Mouse (Mus musculus) E14TG2a.4 (cell line): Measurements from ENCODE around the gene Trak2.

Experiments
- H3K27me3 ChIP-seq: 2 replicates; pipeline ENCODE4 v1.6.1; 2014; ENCODE audit warnings: low read length, control low read depth; ENCODE audit not compliant: insufficient read depth
- H3K36me3 ChIP-seq: 2 replicates; pipeline ENCODE4 v1.6.1; 2014; ENCODE audit warnings: low read length, control low read depth; ENCODE audit not compliant: insufficient read depth
- H3K4me1 ChIP-seq: replicated peaks from 2 replicates; pipeline ENCODE4 v1.6.1; 2014; ENCODE audit warnings: low read depth, low read length, control low read depth
- H3K4me3 ChIP-seq: replicated peaks from 2 replicates; pipeline ENCODE4 v1.5.1; 2014; ENCODE audit warnings: mild to moderate bottlenecking, low read length
- H3K9me3 ChIP-seq: 2 replicates; pipeline ENCODE4 v1.6.1; 2014; ENCODE audit warnings: low read length, control low read depth
- CTCF ChIP-seq: conservative IDR thresholded peaks from 2 replicates; pipeline ENCODE4 v1.5.1; 2014; ENCODE audit warnings: low read length
- NANOG ChIP-seq: IDR thresholded peaks from 2 replicates; pipeline ENCODE4 v1.6.1; 2014; ENCODE audit warnings: borderline replicate concordance, low read length, mixed read lengths
- POU5F1 ChIP-seq: IDR thresholded peaks from 2 replicates; pipeline ENCODE4 v1.6.1; 2014; ENCODE audit warnings: low read length, borderline replicate concordance

The Trak2 gene

GRCm38 (mm10) chr1:58950899-58951648 is 22.2 kb downstream of the Trak2 start:
- no peaks in the 10 kb centered on the region for H3K27me3 ChIP-seq
- H3K4me1 ChIP-seq = peaks cover 52% of the 10 kb centered on the region
- H3K36me3 ChIP-seq = peaks cover 12% of the 10 kb centered on the region
- no peak overlapping the region for H3K4me3 ChIP-seq
- no peak for TF ChIP-seq CTCF
- TF ChIP-seq NANOG = no peak
- TF ChIP-seq POU5F1 = no peak
- no peaks in the 10 kb centered on the region for H3K9me3 ChIP-seq

DNA sequence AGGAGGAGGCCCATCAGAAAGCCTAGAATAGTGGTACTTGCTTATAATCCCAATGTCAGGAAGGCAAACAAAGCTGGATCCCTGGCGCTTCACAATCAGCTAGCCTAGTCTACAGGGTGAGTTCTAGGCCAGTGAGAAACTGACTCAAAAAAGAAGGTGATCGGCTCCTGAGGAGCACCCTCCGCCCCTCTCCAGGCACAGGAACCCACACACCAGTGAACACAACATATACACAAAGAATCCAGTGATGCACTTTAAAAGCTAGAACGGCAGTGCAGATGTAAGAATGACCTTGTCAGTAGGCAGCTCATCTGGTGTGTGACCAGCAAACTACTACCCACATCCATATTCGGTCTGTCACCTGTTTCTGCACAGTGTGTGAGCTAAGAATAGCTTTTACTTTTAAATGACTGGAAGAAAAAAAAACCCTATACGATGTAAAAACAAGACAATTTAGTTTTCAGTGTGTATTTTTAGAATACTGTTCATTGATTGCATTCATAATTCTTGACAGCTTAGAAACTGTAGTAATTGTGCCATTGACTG is 23.6 kb downstream of the Trak2 start:
- TF ChIP-seq POU5F1 (no peak), CTCF (no peak), NANOG (no peak)
- peaks cover 41% of the 10 kb centered on the region for H3K4me1 ChIP-seq
- H3K36me3 ChIP-seq = peaks cover 26% of the 10 kb centered on the region

GRCm38 (mm10) chr1:58946718-58947117 is 26.5 kb downstream of the Trak2 start:
- H3K4me1 ChIP-seq = peaks cover 20% of the 10 kb centered on the region
- TF ChIP-seq POU5F1 (no peak), CTCF (no peak), NANOG (no peak)
- peaks cover 24% of the 10 kb centered on the region for H3K36me3 ChIP-seq
- no peaks in the 10 kb centered on the region for H3K27me3 ChIP-seq
- no peaks in the 10 kb centered on the region for H3K9me3 ChIP-seq
- H3K4me3 ChIP-seq = no peak overlapping the region

More for the DNA sequence above, 23.6 kb downstream of the Trak2 start:
- no peaks in the 10 kb centered on the region for H3K27me3 ChIP-seq
- no peak overlapping the region for H3K4me3 ChIP-seq
- no peaks in the 10 kb centered on the region for H3K9me3 ChIP-seq

DNA sequence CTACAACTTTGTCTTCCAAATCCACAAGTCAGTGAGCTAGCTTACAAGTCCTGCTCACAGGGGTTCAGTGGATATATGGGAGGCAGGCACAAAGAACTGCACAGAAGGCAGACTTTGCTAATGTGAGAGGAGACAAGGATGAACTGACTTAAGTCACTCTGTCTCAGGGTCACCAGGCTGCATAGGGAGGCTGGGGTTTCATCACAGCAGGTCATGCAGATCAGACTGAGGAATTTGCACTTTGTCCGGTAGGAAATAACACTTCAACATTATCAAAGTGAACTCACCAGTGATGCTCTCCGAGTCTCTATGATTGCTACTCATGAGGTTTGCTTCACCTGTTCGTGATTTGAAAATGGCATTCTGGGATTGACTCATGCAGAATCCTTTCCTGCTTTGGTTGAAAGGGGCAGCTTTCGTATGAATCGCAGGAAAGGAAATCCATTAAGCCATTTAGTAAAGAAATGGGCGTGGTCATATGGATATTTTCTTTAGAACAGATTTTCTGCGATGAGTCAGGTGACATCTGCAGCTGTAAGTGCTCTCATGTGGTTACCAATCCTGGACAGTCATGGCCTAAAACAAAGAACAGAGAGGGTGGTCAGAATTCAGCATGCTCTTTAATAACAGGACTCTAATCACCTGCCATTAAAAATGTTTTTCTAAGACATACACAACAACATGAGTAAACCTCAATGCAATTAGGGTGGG is 27.1 kb downstream of the Trak2 start:
- H3K4me1 ChIP-seq = peaks cover 14% of the 10 kb centered on the region
- no peak overlapping the region for H3K4me3 ChIP-seq
- TF ChIP-seq NANOG (no peak), CTCF (no peak), POU5F1 (no peak)
- peaks cover 24% of the 10 kb centered on the region for H3K36me3 ChIP-seq
- H3K9me3 ChIP-seq = no peaks in the 10 kb centered on the region
- no peaks in the 10 kb centered on the region for H3K27me3 ChIP-seq

DNA sequence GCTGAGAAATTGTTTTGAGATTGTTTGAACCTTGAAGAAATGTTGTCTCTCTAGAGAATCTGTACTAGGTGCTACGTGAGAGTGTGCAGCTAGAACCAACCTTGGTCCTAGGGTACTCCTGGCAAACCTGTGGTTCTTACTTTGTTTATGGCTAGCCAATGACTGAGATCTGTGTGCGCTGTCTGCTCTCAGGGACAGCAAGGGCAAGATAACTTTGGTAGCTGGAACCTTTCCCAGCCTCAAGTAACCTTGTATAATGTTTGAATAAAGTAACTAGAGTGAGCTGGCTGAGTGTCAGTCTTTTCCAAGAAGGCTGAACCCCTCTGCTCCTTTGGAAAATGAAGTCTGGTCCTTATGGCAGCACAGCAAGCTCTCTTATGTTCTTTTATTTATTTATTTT is 27.7 kb downstream of the Trak2 start:
- Histone ChIP-seq H3K9me3 (no peaks in the 10 kb centered on the region), H3K27me3 (no peaks in the 10 kb centered on the region), H3K36me3 (peaks cover 24% of the 10 kb centered on the region), H3K4me1 (peaks cover 9% of the 10 kb centered on the region), H3K4me3 (no peak overlapping the region)
- TF ChIP-seq POU5F1 (no peak), CTCF (no peak)

DNA sequence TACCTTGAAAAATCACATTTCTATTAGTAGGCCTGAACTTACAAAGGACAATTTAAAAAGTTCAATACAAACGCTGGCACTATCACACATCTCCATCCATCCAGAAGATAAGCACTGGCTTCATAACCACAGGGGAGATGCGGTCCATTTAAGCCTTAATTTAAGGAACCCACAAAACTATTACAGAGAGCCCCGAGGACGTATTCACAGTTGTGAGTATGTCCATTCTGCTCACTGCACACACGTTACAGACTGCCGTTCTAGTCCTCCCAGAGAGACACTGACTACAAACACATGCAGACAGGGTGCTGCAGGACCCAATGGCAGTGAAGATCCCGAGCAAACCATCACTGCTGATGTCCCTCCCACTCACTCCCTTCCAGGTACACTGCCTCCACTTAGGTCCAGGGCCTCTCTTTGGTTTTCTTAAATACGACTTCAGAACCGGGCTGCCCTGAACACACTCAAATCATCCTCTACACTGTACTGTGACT is 35.6 kb downstream of the Trak2 start:
- Histone ChIP-seq H3K27me3 (no peaks in the 10 kb centered on the region), H3K9me3 (no peaks in the 10 kb centered on the region), H3K4me1 (no peaks in the 10 kb centered on the region), H3K36me3 (peaks cover 4% of the 10 kb centered on the region; the same call in 1 of the 2 replicates), H3K4me3 (no peak overlapping the region)
- TF ChIP-seq POU5F1 (no peak), NANOG (no peak), CTCF (no peak)

DNA sequence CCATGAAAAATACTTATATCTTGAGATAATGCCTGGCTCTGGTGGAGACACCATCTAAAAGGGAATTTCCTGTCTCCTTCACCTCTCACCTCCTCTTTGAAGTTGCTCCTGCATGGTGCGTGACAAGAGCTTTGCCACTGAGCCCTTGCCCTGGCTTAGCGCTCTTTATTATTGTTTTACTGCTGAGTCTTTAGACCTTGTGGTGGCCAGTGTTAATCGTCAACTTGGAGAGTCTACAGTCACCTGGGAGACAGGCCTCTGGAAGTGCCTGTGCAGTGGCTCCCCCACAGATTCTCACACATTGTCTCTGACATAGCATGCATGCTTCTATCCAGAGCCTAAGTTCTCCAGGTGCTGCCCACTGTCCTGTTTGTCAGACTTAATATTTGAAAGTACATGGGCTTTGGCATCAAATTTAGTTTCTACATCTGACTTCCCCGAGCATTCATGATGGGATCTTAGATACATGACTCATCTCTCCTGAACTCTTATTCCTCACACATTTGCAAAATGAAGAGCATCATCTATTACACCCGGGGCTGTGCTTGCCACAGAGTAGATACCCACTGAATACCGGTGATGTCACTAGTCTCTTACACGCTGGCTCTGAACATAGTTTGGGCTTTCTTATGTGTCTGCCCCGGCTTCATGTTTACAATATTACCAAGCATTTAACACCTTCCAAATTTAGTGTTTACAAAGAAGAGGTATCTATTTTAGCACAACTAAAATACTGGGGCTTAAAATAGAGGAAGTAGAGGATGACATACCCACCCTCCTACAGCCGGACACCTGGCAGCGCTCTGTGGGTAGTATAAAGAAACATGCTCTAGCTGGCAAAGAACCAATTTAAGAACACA is 36.3 kb downstream of the Trak2 start:
- TF ChIP-seq POU5F1 = no peak
- TF ChIP-seq NANOG = no peak
- TF ChIP-seq CTCF = no peak
- peaks cover 4% of the 10 kb centered on the region; the same call in 1 of the 2 replicates for H3K36me3 ChIP-seq
- no peaks in the 10 kb centered on the region for H3K4me1 ChIP-seq
- no peak overlapping the region for H3K4me3 ChIP-seq
- H3K27me3 ChIP-seq = no peaks in the 10 kb centered on the region
- no peaks in the 10 kb centered on the region for H3K9me3 ChIP-seq
